Mouse (Mus musculus) urinary bladder, adult 2 months (tissue): ENCODE measurements around the gene Elovl7. TPM values are rescaled to one million over a fixed set of nuclear protein-coding genes. Genes with fewer than 3 reads are reported as not detected.

Experiments
- DNase-seq: peaks from one replicate; pipeline ENCODE4 v3.0.0; 2022; ENCODE audit warnings: low spot score
- polyA plus RNA-seq: library from polyadenylated mRNA; depleted of rRNA; stranded (reverse); fragments of >200 nt; gene quantifications from 2 replicates; pipeline ENCODE4 v1.2.3, GENCODE M21; 2012; rRNA removed

Elovl7 gene
- 1.6 and 1.8 TPM in 2 replicates for polyA plus RNA-seq

DNA sequence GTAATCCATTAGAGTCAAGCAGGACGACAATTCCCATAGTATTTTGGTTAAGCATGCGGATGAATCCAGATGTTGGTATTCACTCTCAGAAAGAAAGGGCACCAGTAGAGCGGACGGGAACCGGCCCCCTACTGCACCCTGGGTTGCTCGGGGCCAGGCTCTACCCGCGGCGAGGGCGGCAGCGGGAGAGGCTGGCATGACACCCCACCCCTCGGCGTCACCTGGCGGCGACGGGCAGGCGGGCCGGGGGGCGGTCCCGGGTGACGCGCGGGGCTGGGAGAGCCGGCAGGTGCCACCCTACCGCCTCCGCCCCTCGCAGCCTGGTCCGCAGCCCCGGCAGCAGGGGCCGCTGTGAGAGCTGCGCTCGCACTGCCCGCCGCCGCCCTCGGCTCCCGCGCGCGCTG, at the start of gene Elovl7:
Elovl7 (plus strand) TSS at position 324 of the 404 bp plus-strand sequence.
- DNase-seq: peak; percentile 74

- no peak for DNase-seq
Measured at GRCm38 (mm10) chr13:108164621-108165020, 49.6 kb upstream of the Elovl7 start.

- no peak for DNase-seq
Measured at GRCm38 (mm10) chr13:108170002-108170401, 44.2 kb upstream of the Elovl7 start.

DNA sequence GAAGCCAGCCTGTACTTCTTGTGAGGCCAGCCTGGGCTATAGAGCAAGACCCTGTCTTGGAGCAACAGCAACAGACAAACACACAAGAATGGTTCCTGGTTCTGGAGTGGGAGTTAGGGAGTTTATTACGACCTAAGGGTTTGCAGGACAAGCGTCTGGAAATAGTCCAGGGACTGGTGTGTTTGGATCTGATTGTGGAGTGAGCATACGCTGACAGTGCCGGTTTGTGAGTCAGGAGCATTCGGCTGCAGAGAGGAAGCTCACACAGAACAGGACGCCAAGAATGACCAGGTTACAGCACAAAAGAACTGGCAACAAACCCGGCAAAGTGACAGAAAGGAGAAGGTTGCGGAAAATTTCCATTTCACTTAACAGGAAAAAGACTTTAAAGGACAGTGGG, 43.7 kb upstream of the Elovl7 start:
- no peak for DNase-seq

DNA sequence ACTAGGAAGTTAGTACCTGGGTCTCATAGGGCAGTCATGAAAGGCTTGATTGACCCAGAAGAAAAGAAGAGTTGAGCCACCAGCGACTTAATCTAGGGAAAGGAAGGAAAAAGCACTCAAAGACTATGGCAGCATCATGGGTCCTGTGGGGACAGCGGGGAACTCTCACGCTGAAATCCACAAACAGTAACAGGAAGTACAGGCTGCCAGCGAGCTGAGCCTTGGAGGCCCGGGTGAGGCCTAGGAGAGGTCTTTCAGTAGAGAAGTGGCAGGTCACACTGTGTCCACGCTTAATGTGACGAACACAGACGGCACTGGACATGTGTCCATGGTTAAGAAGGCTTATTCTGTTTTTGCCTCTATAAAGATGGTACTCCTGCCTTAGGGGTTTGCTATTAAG, 34.6 kb upstream of the Elovl7 start:
- no peak for DNase-seq

DNA sequence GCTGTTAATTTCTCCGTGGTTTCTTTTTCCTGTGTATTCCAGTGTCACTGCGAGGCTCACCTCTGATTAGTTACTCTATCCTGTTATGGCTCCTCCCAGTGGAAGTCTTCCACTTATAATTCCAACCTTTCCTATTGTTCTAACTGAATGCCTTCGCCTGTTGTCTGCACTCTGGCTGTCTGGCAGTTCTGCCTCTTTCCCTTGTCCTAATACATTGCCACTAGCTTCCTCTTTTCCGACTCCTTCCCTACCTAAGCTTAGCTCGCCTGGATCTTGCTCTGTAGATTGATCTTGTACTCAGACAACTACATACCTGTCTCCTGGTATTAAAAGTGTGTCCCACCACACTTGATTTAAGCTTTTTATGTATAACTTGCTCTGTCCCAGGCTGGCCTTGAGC, 33.4 kb upstream of the Elovl7 start:
- no peak for DNase-seq

DNA sequence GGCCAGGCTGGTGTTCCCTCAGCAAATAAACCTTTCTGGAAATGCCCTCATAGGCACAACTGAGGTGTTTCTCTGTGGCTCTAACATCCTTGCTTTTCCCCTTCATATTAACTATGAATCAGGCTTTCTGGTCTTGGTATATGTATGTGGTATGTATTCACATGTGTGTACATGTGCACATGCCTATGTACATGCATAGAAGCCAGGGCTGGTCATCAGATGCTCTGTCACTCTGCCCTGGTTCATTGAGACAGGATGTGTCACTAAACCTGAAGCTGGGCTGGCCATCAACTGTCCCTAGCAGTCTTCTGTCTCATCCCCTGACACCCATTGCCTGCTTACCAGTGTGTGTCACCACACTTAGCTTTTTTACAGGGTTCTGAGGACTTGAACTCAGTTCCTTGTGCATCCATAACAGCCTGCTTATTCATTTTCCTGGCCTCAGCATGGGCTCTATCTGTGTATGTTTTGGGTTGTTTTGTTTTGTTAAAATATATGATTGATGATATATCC, 29.4 kb upstream of the Elovl7 start:
- no peak for DNase-seq

- DNase-seq: no peak
Measured at GRCm38 (mm10) chr13:108185530-108185929, 28.7 kb upstream of the Elovl7 start.

GRCm38 (mm10) chr13:108187994-108188393, 26.2 kb upstream of the Elovl7 start:
- DNase-seq: no peak

- no peak for DNase-seq
Measured at GRCm38 (mm10) chr13:108191074-108191720, 23.0 kb upstream of the Elovl7 start.

DNA sequence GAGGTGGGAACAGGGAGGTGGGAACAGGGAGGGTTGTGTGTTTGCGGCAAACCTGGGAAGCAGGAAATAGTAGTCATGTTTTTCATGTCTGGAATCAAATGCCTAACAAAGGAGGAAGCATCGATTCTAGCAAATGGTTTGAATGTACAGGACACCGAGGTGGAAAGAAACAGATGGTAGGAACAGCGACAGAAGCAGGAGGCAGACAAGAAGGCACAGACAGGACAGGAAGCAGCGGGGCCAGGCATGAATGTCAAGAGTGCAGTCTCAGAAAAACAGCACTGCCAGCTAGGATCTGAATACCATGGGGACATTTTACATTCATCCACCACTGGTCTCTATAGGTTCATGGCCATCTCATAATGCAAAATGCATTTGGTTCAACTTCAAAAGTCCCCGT, 18.7 kb upstream of the Elovl7 start:
- no peak for DNase-seq

GRCm38 (mm10) chr13:108204857-108205256, 9.3 kb upstream of the Elovl7 start:
- DNase-seq: no peak

GRCm38 (mm10) chr13:108207447-108207846, 6.8 kb upstream of the Elovl7 start:
- no peak for DNase-seq

GRCm38 (mm10) chr13:108208090-108208489, 6.1 kb upstream of the Elovl7 start:
- no peak for DNase-seq

- no peak for DNase-seq
Measured at GRCm38 (mm10) chr13:108210960-108211359, 3.2 kb upstream of the Elovl7 start.

DNA sequence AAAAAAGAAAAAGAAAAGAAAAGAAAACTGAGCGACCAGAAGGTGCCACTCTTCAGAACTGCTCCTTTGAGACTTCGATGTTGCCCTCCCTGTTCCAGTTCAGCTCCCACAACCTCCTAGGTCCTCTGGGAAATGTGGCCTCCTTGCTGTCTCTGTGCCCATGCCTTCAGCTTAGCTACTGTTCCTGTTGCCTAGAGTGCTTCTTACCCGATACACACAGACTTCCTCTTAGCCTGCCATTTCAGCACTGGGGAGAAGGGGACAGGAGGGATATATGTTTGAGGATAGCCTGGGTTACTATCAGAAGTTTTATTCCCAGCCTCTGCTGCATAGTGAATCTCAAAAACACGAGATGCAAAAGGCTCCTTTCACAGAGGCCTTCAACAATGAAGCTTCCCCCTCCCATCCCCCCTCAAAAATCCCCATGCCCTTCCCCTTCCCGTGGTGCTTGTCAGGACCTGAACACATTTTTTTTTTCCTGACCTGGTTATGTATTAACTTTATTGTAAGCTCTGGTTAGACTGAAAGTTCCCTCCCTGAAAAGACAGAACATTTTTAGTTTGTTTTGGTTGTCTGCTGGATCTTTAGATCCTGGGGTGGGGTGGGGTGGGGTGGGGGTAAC, 1.7 kb upstream of the Elovl7 start:
- no peak for DNase-seq

GRCm38 (mm10) chr13:108214485-108215107, 392 bp downstream of the Elovl7 start:
- peak; percentile 39 for DNase-seq

- no peak for DNase-seq
Measured at GRCm38 (mm10) chr13:108215231-108215780, 1.1 kb downstream of the Elovl7 start.

GRCm38 (mm10) chr13:108219773-108220172, 5.6 kb downstream of the Elovl7 start:
- no peak for DNase-seq

DNA sequence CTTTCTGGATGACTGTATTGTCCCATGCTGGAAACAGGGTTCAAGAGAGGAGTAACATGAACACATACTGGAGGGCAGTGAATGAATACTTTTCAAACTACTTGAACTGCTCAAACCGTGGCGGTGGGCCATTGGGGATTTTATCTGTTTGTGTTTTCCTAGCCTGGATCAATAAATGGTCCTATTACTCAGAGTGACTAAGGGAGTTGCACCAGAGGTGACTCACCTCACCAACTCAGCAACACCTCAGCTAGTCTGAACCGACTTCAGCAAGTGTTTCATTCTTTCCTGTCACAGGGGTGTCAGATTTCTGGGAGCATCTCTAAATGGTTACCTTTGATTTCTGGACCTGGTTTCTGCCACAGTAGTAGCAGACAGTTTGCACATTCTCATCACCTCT, 15.0 kb downstream of the Elovl7 start:
- DNase-seq: no peak

- DNase-seq: no peak
Measured at GRCm38 (mm10) chr13:108229634-108230330, 15.6 kb downstream of the Elovl7 start.

DNA sequence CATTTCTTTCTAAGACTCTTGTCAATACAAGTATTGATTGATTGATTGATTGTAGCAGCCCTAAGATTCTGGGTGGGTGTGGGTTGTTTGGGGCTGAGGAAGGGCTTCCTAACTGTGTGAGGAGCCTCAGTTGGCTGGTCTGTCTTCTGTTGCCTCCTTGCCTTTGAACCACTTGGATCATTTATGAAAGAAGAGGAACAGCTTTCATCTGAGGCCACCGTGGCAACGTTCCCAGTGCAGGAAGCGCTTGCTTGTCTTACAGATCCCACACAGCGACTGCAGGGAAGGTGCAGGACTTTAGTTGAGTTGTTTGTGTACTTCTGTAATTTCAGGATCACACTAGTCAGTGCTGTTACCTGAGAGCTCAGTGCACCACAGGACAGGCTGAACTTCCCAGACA, 25.8 kb downstream of the Elovl7 start:
- DNase-seq: no peak
